Mouse (Mus musculus): ENCODE results near the gene Zcchc2. TPM values are rescaled to one million over a fixed set of nuclear protein-coding genes. Genes with fewer than 3 reads are reported as not detected.

Gene Zcchc2
- polyA plus RNA-seq, 1 experiment from 2014 or later: 2.4 TPM

- H3K4me2 ChIP-seq: no peak overlapping the region
- no peak overlapping the region for H3K9ac ChIP-seq
- WGBS: 85% methylated on average over 9 of the region's 9 CpGs
These were observed 52.0 kb downstream of the Zcchc2 start for GRCm38 (mm10) chr1:106042221-106042620.

GRCm38 (mm10) chr1:106043053-106043820, 53.0 kb downstream of the Zcchc2 start:
- peaks cover 3% of the 10 kb centered on the region; the same call in 1 of the 2 replicates for H3K4me1 ChIP-seq
- H3K9me3 ChIP-seq: no peaks in the 10 kb centered on the region
- H3K4me3 ChIP-seq: no peak overlapping the region
- peak; percentile 56; the same call in 1 of the 2 replicates for ATAC-seq (ENCODE audit: insufficient number of reproducible peaks, insufficient read depth, low FRiP score, low TSS enrichment, low read depth)
- H3K27me3 ChIP-seq: no peaks in the 10 kb centered on the region
- WGBS: 65% methylated on average over 4 of the region's 4 CpGs
- H3K27ac ChIP-seq: peak overlapping the region; percentile 39; the same call in 1 of the 2 replicates
- no peaks in the 10 kb centered on the region for H3K36me3 ChIP-seq
- no peak overlapping the region for H3K9ac ChIP-seq
- no peak overlapping the region for H3K4me2 ChIP-seq

More at GRCm38 (mm10) chr1:106042221-106042620, 52.0 kb downstream of the Zcchc2 start:
- Histone ChIP-seq H3K4me1 (peaks cover 3% of the 10 kb centered on the region; the same call in 1 of the 2 replicates), H3K36me3 (no peaks in the 10 kb centered on the region), H3K4me3 (no peak overlapping the region), H3K27me3 (no peaks in the 10 kb centered on the region), H3K27ac (no peak overlapping the region), H3K9me3 (no peaks in the 10 kb centered on the region)
- no peak for ATAC-seq (ENCODE audit: insufficient number of reproducible peaks, insufficient read depth, low FRiP score, low TSS enrichment, low read depth)

- H3K4me1 ChIP-seq: no peaks in the 10 kb centered on the region
- H3K27me3 ChIP-seq: no peaks in the 10 kb centered on the region
- no peak overlapping the region for H3K27ac ChIP-seq
- H3K36me3 ChIP-seq: no peaks in the 10 kb centered on the region
- no peak overlapping the region for H3K9ac ChIP-seq
- WGBS: 95% methylated on average over 6 of the region's 6 CpGs
- H3K4me2 ChIP-seq: no peak overlapping the region
- H3K4me3 ChIP-seq: no peak overlapping the region
- ATAC-seq (ENCODE audit: insufficient number of reproducible peaks, insufficient read depth, low FRiP score, low TSS enrichment, low read depth): no peak
- no peaks in the 10 kb centered on the region for H3K9me3 ChIP-seq
These were observed 58.8 kb downstream of the Zcchc2 start for GRCm38 (mm10) chr1:106049036-106049435.

GRCm38 (mm10) chr1:106054978-106055377, 64.8 kb downstream of the Zcchc2 start:
- Histone ChIP-seq H3K36me3 (no peaks in the 10 kb centered on the region), H3K9me3 (no peaks in the 10 kb centered on the region), H3K9ac (no peak overlapping the region), H3K4me1 (no peaks in the 10 kb centered on the region), H3K27me3 (no peaks in the 10 kb centered on the region), H3K27ac (no peak overlapping the region), H3K4me2 (no peak overlapping the region), H3K4me3 (no peak overlapping the region)
- no peak for ATAC-seq (ENCODE audit: insufficient number of reproducible peaks, insufficient read depth, low FRiP score, low TSS enrichment, low read depth)
- WGBS: 72% methylated on average over 6 of the region's 6 CpGs

GRCm38 (mm10) chr1:106058355-106058754, 68.1 kb downstream of the Zcchc2 start:
- Histone ChIP-seq H3K9ac (no peak overlapping the region), H3K36me3 (no peaks in the 10 kb centered on the region), H3K9me3 (no peaks in the 10 kb centered on the region), H3K27ac (no peak overlapping the region), H3K4me3 (no peak overlapping the region), H3K4me1 (no peaks in the 10 kb centered on the region), H3K27me3 (no peaks in the 10 kb centered on the region), H3K4me2 (no peak overlapping the region)
- WGBS: 66% methylated on average over 5 of the region's 5 CpGs
- no peak for ATAC-seq (ENCODE audit: insufficient number of reproducible peaks, insufficient read depth, low FRiP score, low TSS enrichment, low read depth)

GRCm38 (mm10) chr1:106059516-106060277, 69.5 kb downstream of the Zcchc2 start:
- no peak for ATAC-seq (ENCODE audit: insufficient number of reproducible peaks, insufficient read depth, low FRiP score, low TSS enrichment, low read depth)
- no peaks in the 10 kb centered on the region for H3K9me3 ChIP-seq
- H3K4me1 ChIP-seq: peaks cover under 1% of the 10 kb centered on the region; the same call in 1 of the 2 replicates
- H3K27ac ChIP-seq: no peak overlapping the region
- H3K27me3 ChIP-seq: no peaks in the 10 kb centered on the region
- no peaks in the 10 kb centered on the region for H3K36me3 ChIP-seq
- no peak overlapping the region for H3K9ac ChIP-seq
- 54% methylated on average over 4 of the region's 4 CpGs for WGBS
- no peak overlapping the region for H3K4me2 ChIP-seq
- H3K4me3 ChIP-seq: no peak overlapping the region

- Histone ChIP-seq H3K36me3 (no peaks in the 10 kb centered on the region), H3K4me2 (no peak overlapping the region), H3K4me1 (peaks cover 12% of the 10 kb centered on the region; the same call in 1 of the 2 replicates), H3K9me3 (no peaks in the 10 kb centered on the region), H3K27me3 (no peaks in the 10 kb centered on the region), H3K27ac (no peak overlapping the region), H3K9ac (no peak overlapping the region), H3K4me3 (no peak overlapping the region)
- 88% methylated on average over 4 of the region's 4 CpGs for WGBS
- no peak for ATAC-seq (ENCODE audit: insufficient number of reproducible peaks, insufficient read depth, low FRiP score, low TSS enrichment, low read depth)
These were observed 71.1 kb downstream of the Zcchc2 start for GRCm38 (mm10) chr1:106061185-106061910.

- Histone ChIP-seq H3K4me2 (no peak overlapping the region), H3K4me1 (peaks cover 12% of the 10 kb centered on the region; the same call in 1 of the 2 replicates), H3K36me3 (no peaks in the 10 kb centered on the region), H3K9me3 (no peaks in the 10 kb centered on the region), H3K27me3 (no peaks in the 10 kb centered on the region), H3K27ac (no peak overlapping the region), H3K4me3 (no peak overlapping the region), H3K9ac (no peak overlapping the region)
- no peak for ATAC-seq (ENCODE audit: insufficient number of reproducible peaks, insufficient read depth, low FRiP score, low TSS enrichment, low read depth)
- WGBS: 86% methylated on average over 9 of the region's 9 CpGs
These were observed 72.8 kb downstream of the Zcchc2 start for GRCm38 (mm10) chr1:106062891-106063590.

- 73% methylated on average over 4 of the region's 4 CpGs for WGBS
- no peak for ATAC-seq (ENCODE audit: insufficient number of reproducible peaks, insufficient read depth, low FRiP score, low TSS enrichment, low read depth)
- Histone ChIP-seq H3K9me3 (no peaks in the 10 kb centered on the region), H3K36me3 (no peaks in the 10 kb centered on the region), H3K27ac (no peak overlapping the region), H3K9ac (no peak overlapping the region), H3K4me2 (no peak overlapping the region), H3K4me1 (peaks cover 12% of the 10 kb centered on the region; the same call in 1 of the 2 replicates), H3K27me3 (no peaks in the 10 kb centered on the region), H3K4me3 (no peak overlapping the region)
These were observed 73.5 kb downstream of the Zcchc2 start for GRCm38 (mm10) chr1:106063591-106064170.

GRCm38 (mm10) chr1:106064291-106064690, 74.1 kb downstream of the Zcchc2 start:
- WGBS: 44% methylated on average over 3 of the region's 3 CpGs
- Histone ChIP-seq H3K4me3 (no peak overlapping the region), H3K4me1 (peaks cover 12% of the 10 kb centered on the region; the same call in 1 of the 2 replicates), H3K36me3 (no peaks in the 10 kb centered on the region), H3K9ac (no peak overlapping the region), H3K9me3 (no peaks in the 10 kb centered on the region), H3K27me3 (no peaks in the 10 kb centered on the region), H3K4me2 (no peak overlapping the region), H3K27ac (no peak overlapping the region)
- ATAC-seq (ENCODE audit: insufficient number of reproducible peaks, insufficient read depth, low FRiP score, low TSS enrichment, low read depth): no peak
